Mouse (Mus musculus) ovary, adult 18-20 months (tissue): ENCODE results near the gene Zfp30.

Source experiments
- DNase-seq: peaks from one replicate; pipeline ENCODE4 v3.0.0; 2022; ENCODE audit warnings: low spot score, mixed read lengths

Gene Zfp30

DNA sequence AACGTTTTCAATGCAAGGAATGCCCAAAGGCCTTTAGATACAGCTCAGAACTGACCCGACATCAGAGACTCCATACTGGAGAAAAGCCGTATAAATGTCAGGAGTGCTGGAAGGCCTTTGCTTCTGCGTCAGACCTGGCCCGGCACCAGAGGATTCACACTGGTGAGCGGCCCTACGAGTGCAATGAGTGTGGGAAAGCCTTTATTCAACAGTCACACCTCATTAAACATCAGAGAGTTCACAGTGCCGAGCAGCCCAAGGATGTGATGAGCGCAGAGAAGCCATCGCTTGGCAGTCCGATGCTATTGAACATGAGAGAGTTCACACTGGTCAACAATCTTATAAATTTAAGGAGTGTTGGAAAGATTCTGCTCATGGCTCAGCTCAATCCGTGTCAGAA is 46.0 kb downstream of the Zfp30 start:
- no peak for DNase-seq

DNA sequence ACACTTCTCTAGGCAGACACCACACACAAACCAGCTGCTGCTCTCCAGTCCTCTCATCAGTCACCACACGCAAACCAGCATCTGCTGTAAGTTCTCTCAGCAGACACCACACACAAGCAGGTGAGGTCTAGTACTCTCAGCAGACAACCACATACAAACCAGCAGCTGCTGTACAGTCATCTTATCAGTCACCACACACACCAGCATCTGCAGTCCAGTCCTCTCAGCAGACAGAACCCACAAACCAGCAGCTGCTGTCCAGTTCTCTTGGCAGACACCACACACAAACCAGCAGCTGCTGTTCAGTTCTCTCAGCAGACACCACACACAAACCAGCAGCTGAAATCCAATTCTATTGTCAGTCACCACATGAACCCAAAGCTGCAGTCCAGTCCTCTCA is 53.0 kb downstream of the Zfp30 start:
- DNase-seq = no peak

DNA sequence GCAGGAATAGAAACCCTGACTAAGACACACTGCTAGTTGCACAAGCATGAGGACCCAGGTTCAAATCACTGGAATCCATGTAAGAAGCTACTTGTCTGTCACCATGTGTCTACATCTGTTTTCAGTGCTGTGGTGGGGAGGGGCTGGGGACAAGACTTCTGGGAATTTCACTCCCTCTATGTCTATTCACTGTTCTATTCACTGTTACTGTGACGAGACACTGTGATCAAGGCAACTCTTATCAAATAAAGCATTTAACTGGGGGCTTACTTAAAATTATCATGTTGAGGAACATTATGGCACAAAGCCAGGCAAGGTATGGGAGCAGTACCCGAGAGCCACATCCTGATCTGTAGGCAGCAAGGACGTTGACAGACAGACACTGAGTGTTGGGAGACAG is 55.5 kb downstream of the Zfp30 start:
- DNase-seq = no peak

DNA sequence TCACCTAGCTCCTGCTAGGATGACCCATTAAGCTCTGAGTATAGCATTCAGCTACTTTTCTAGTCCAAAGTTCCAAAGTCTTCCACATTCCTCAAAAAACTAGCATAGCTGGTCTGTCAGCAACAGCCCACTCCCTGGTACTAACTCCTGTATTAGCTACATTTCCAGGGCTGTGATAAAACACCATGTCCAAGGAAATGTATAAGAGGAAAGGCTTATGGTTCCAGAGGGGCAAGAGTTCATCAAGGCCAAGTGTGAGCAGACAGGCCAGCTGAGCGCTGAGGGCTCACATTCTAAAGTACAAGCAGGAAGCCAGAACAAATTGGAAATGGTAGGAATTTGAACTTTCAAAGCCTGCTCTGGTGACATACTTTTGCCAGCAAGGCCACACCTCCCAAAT is 58.3 kb downstream of the Zfp30 start:
- DNase-seq = no peak
